Mouse (Mus musculus) olfactory bulb, adult 2 months (tissue): ENCODE measurements around the gene Rab11fip2. TPM values are rescaled to one million over a fixed set of nuclear protein-coding genes. Genes with fewer than 3 reads are reported as not detected.

Experiments
- H3K27ac ChIP-seq: fragments of 200-500 bp; 2 replicates; pipeline ENCODE4 v1.5.1; 2012; ENCODE audit warnings: low read depth, low read length; ENCODE audit not compliant: insufficient read depth
- H3K4me1 ChIP-seq: fragments of 200-500 bp; 2 replicates; pipeline ENCODE4 v1.6.1; 2012; ENCODE audit warnings: low read length; ENCODE audit not compliant: control insufficient read depth, insufficient read depth
- H3K4me3 ChIP-seq: fragments of 200-500 bp; 2 replicates; pipeline ENCODE4 v1.5.1; 2012; ENCODE audit warnings: mild to moderate bottlenecking, low read depth, low read length, moderate library complexity; ENCODE audit not compliant: insufficient read depth
- CTCF ChIP-seq: fragments of 200-500 bp; IDR thresholded peaks from 2 replicates; pipeline ENCODE4 v1.5.1; 2012; ENCODE audit warnings: low read depth, mild to moderate bottlenecking, low read length, moderate library complexity; ENCODE audit not compliant: insufficient read depth
- POLR2A ChIP-seq: fragments of 200-500 bp; IDR thresholded peaks from 2 replicates; pipeline ENCODE4 v1.6.1; 2012; ENCODE audit warnings: mild to moderate bottlenecking, low read depth, low read length, moderate library complexity; ENCODE audit not compliant: insufficient read depth
- WGBS: fragments of 180-500 bp; shearing (Covaris S2); methylation state at CpG from one replicate; pipeline ENCODE4 v1.1.7; 2018; 5-methylcytosine and 5-hydroxymethylcytosine counted together
- polyA plus RNA-seq: library from polyadenylated mRNA; stranded (reverse); fragments of >200 nt; gene quantifications from 2 replicates; pipeline ENCODE4 v1.2.4, GENCODE M21; 2012; ENCODE audit warnings: low replicate concordance; ENCODE audit not compliant: missing spikeins, insufficient read depth, insufficient read length

The Rab11fip2 gene
- polyA plus RNA-seq, result not detected in 2 replicates

- peak within 1 kb of the TSS; percentile 85 for H3K27ac ChIP-seq
- WGBS, result under 1% methylated on average over 71 of the region's 72 CpGs
- H3K4me1 ChIP-seq, result peaks cover 2% of the 10 kb centered on the region
- H3K4me3 ChIP-seq, result peak within 1 kb of the TSS; percentile 93
- TF ChIP-seq CTCF (no peak), POLR2A (peak; percentile 87; the same call in 1 of the 2 replicates)
Observed at GRCm38 (mm10) chr19:59943322-59943871, at the start of gene Rab11fip2. Rab11fip2 (minus strand) TSS chr19:59943654.

DNA sequence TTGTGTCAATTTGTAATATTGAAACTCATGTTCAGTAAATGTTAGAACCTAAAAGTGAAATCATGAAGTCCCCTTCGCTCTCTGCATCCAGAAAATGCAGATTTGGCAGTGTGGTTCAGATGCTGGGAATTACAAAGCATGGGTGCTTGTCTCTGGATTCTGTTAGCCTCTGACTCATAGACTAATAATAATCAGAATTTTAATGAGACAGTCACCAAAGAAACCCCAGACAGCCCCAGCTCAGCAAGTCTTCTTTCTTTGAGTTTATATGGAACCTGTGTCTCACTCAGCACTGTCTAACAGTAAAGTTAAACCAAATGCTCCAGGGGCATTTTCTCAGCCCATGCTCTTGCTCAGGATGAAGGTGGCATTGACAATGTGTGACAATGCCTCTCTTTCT is 38.1 kb upstream of the Rab11fip2 start:
- TF ChIP-seq CTCF (no peak), POLR2A (no peak)
- H3K27ac ChIP-seq, result no peak overlapping the region
- H3K4me1 ChIP-seq, result no peaks in the 10 kb centered on the region
- 96% methylated on average over 1 of the region's 1 CpGs for WGBS
- no peak overlapping the region for H3K4me3 ChIP-seq

DNA sequence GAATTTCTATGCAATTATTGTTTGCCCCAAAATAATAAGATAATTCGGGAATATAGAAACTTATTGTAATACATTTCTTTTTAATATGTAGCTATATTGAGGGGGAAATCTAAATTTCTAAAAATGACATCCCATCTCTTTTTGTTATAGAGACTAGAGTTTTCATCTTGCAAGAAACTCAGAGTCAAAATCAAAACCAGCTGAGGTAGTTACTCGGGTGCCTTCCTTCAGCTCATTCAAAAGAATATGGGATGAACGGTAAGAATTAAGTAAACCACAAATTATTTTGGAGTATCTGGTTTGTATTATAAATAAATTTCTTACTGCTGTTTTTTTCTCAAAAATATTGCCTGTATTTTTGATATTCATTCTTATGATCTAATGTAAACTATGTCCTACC is 11.5 kb upstream of the Rab11fip2 start:
- no peak overlapping the region for H3K27ac ChIP-seq
- TF ChIP-seq POLR2A (no peak), CTCF (no peak)
- 83% methylated on average over 3 of the region's 3 CpGs for WGBS

GRCm38 (mm10) chr19:59949731-59950130 is 6.3 kb upstream of the Rab11fip2 start:
- Histone ChIP-seq H3K4me3 (no peak overlapping the region), H3K27ac (no peak overlapping the region), H3K4me1 (no peaks in the 10 kb centered on the region)
- WGBS, result 94% methylated on average over 5 of the region's 5 CpGs
- TF ChIP-seq CTCF (no peak), POLR2A (no peak)

More for the DNA sequence above, 11.5 kb upstream of the Rab11fip2 start:
- H3K4me1 ChIP-seq, result no peaks in the 10 kb centered on the region
- no peak overlapping the region for H3K4me3 ChIP-seq

GRCm38 (mm10) chr19:59942716-59943321 is 635 bp downstream of the Rab11fip2 start:
- peaks cover 2% of the 10 kb centered on the region for H3K4me1 ChIP-seq
- 2% methylated on average over 27 of the region's 27 CpGs for WGBS
- peak overlapping the region; percentile 93 for H3K4me3 ChIP-seq
- TF ChIP-seq POLR2A, result no peak
- no peak for TF ChIP-seq CTCF
- H3K27ac ChIP-seq, result peak overlapping the region; percentile 85

DNA sequence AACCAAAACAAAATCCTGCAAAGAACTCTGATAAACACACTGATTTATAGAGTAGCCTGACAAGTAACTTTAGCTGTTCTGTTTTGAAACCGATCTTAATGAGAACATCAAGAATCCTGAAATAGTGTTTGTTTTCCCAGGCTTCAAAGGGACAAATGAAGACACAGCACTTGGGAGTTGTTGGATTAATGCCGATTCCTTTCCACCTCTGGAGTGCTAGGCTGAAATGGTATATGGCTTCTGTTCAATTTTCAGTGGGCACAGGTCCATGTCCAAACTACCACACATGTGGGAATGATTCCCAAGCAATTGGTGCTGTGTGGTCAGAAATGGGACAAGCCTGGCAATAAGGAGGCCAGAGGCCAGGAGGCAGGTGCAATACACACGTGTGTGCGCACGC is 3.7 kb downstream of the Rab11fip2 start:
- TF ChIP-seq CTCF, result no peak
- no peak for TF ChIP-seq POLR2A
- WGBS, result 61% methylated on average over 5 of the region's 5 CpGs
- no peak overlapping the region for H3K4me3 ChIP-seq
- H3K4me1 ChIP-seq, result peaks cover 2% of the 10 kb centered on the region
- H3K27ac ChIP-seq, result no peak overlapping the region

DNA sequence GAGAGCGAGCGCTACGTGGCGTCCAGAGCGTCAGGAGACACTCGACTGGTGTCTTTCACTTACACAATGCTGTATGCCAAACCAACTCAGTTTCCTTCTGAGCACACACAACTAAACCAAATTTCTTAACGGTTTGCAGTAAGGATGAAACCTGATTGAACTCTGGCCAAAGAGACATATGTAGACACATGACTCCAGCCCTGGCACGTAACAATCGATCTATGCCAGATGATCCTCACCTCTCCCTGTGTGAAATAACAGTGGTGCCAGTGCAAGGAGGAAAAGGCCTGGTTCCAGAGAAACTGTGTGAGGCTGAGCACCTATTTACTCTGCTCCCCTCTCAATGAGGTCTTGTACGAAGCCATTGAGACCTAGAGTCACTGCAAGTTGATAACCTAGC is 11.4 kb downstream of the Rab11fip2 start:
- TF ChIP-seq POLR2A (no peak), CTCF (no peak)
- no peak overlapping the region for H3K27ac ChIP-seq
- H3K4me3 ChIP-seq, result no peak overlapping the region
- H3K4me1 ChIP-seq, result no peaks in the 10 kb centered on the region
- WGBS, result 92% methylated on average over 10 of the region's 10 CpGs

DNA sequence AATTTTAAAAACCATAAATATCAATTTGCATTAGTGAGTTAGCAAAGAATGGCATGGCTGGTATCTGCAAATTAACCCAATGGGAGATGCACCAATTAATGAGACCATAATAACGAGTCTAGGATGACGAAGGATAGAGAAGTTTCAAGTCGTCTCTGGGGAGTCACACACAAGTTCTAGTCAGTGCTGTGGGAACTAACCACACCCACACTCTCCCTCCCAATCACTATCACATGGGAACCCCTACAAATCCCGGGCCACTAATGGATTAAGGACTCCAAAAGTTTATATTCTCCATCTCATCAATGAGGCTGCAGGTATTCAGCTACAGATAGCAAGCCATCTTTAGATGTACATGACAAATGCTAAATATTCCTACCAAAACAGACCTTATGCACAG is 14.8 kb downstream of the Rab11fip2 start:
- Histone ChIP-seq H3K4me1 (no peaks in the 10 kb centered on the region), H3K27ac (no peak overlapping the region), H3K4me3 (no peak overlapping the region)
- 59% methylated on average over 4 of the region's 4 CpGs for WGBS
- TF ChIP-seq CTCF (no peak), POLR2A (no peak)

- Histone ChIP-seq H3K27ac (no peak overlapping the region), H3K4me3 (no peak overlapping the region), H3K4me1 (no peaks in the 10 kb centered on the region)
- TF ChIP-seq POLR2A, result no peak
- TF ChIP-seq CTCF, result no peak
- WGBS, result 96% methylated on average over 1 of the region's 1 CpGs
Observed at GRCm38 (mm10) chr19:59926125-59926524, 17.3 kb downstream of the Rab11fip2 start.
